Mouse (Mus musculus) heart, adult 2 months (tissue): ENCODE data around the gene Gm10392. TPM values are rescaled to one million over a fixed set of nuclear protein-coding genes. Genes with fewer than 3 reads are reported as not detected.

Experiments used
- DNase-seq, 2 experiments: peaks; one replicate each; pipeline ENCODE4 v3.0.0; 2021
- H3K27ac ChIP-seq: fragments of 200-600 bp; 2 replicates; pipeline ENCODE4 v1.8.1; 2022
- H3K27me3 ChIP-seq: fragments of 200-500 bp; 2 replicates; pipeline ENCODE4 v1.6.1; 2012; ENCODE audit warnings: mild to moderate bottlenecking, low read length, inconsistent platforms, mixed read lengths; ENCODE audit not compliant: control insufficient read depth, insufficient read depth
- H3K36me3 ChIP-seq: fragments of 200-500 bp; 2 replicates; pipeline ENCODE4 v1.6.1; 2012; ENCODE audit warnings: low read length, inconsistent platforms; ENCODE audit not compliant: control insufficient read depth, insufficient read depth
- H3K4me1 ChIP-seq: fragments of 200-500 bp; 2 replicates; pipeline ENCODE4 v1.6.1; 2011; ENCODE audit warnings: low read length; ENCODE audit not compliant: control insufficient read depth, insufficient read depth
- H3K4me3 ChIP-seq: fragments of 200-600 bp; 2 replicates; pipeline ENCODE4 v1.8.1; 2022
- H3K79me2 ChIP-seq: fragments of 200-500 bp; replicated peaks from 2 replicates; pipeline ENCODE4 v1.6.1; 2012; ENCODE audit warnings: mild to moderate bottlenecking, inconsistent platforms, low read length, moderate library complexity, mixed read lengths; ENCODE audit not compliant: control insufficient read depth, insufficient read depth
- H3K9ac ChIP-seq: fragments of 200-500 bp; 2 replicates; pipeline ENCODE4 v1.6.1; 2012; ENCODE audit warnings: low read depth, mild to moderate bottlenecking, control low read depth, inconsistent platforms, low read length, mixed read lengths
- CTCF ChIP-seq: fragments of 200-600 bp; IDR thresholded peaks from 2 replicates; pipeline ENCODE4 v1.8.1; 2022; ENCODE audit warnings: antibody characterized with exemption, mild to moderate bottlenecking, moderate library complexity
- EP300 ChIP-seq: fragments of 200-500 bp; IDR thresholded peaks from 2 replicates; pipeline ENCODE4 v1.6.1; 2011; ENCODE audit warnings: low read depth, low read length, control low read depth; ENCODE audit not compliant: insufficient read depth
- POLR2A ChIP-seq: fragments of 200-500 bp; IDR thresholded peaks from 2 replicates; pipeline ENCODE4 v1.6.1; 2011; ENCODE audit warnings: mild to moderate bottlenecking, low read depth, low read length, control low read depth; ENCODE audit not compliant: insufficient read depth
- WGBS: fragments of 180-500 bp; shearing (Covaris S2); methylation state at CpG from one replicate; pipeline ENCODE4 v1.1.7; 2018; 5-methylcytosine and 5-hydroxymethylcytosine counted together
- intact Hi-C: fragments of 180-260 bp; cut with DNase I; formaldehyde crosslinking; loops from one replicate; pipeline ENCODE4 v1.15.1; 2025
- polyA plus RNA-seq: library from polyadenylated mRNA; depleted of rRNA; stranded (reverse); fragments of >200 nt; gene quantifications from 2 replicates; pipeline ENCODE4 v1.2.3, GENCODE M21; 2012
- total RNA-seq, 2 experiments: library from RNA; stranded (reverse); gene quantifications; 2 replicates each; pipeline ENCODE4 v1.2.3; 2021

The Gm10392 gene
- total and polyA plus RNA-seq, 3 experiments, result 0.06 TPM; not detected in 2

DNA sequence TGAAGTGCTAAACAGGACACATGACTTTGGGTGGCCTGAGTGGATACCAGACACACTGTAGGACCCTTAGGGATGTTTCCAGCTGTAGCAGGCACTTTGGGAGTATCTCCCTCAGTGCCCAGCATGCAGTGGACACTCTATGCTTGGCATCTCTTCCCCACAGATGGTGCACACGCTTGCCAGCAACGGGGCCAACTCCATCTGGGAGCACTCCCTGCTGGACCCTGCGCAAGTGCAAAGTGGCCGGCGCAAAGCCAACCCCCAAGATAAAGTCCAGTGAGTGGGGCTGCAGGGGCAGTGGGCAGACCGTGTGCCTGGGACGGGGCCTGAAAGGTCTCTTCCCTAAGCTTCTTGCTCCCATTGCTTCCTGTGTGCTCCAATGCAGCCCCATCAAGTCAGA lies 19.6 kb downstream of the Gm10392 start:
- intact Hi-C loops, result loop anchor here (2.0 to 10.0 kb wide), 3 partner anchors 33 to 305 kb away; partner anchors contain the start of gene Ssh2
- WGBS, result 49% methylated on average over 7 of the region's 7 CpGs
- Histone ChIP-seq H3K79me2 (peaks cover 6% of the 10 kb centered on the region), H3K27me3 (no peaks in the 10 kb centered on the region), H3K36me3 (peaks cover 2% of the 10 kb centered on the region; the same call in 1 of the 2 replicates), H3K9ac (no peak overlapping the region), H3K4me3 (no peak overlapping the region), H3K27ac (no peak overlapping the region; the same call in 1 of the 2 replicates), H3K4me1 (peaks cover 37% of the 10 kb centered on the region)
- DNase-seq, result no peak
- TF ChIP-seq EP300, result no peak

DNA sequence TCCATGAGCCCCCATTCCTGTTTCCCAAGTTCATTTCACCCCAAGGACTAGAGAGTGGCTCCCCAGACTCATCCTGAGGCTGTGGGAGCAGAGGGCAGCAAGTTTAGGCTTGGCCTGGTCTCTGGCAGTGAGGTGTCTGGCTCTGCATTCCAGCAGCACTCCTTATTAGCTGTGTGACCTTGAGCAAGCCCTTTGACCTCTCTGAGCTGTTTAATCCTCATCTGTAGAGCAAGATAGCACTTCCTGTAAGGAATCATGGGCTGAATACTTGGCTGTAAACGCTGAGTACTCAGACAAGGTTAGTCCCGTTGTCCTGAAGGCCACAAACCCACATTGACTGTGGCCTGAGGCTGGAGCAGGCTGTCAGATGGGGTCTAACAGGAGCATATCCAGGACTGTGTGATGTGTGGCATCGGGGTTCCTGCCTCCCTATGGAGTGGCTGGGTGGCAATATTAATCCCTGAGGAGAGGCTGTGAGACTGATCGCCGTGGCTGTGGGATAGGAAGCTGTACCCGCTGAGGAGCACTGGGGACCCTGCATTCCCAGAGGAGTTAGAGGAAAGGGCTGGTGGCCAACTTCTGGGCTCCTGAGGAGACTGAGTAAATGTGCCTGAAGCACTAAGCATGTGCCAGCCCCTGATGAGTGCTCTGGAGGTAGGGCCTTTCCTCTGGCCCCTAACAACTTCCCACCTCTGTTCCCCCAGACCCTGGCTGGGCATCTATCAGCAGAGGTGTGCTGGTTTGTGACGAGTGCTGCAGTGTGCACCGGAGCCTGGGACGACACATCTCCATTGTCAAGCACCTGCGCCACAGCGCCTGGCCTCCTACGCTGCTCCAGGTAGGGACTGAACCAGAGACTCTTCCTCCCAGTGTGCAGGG lies 20.5 kb downstream of the Gm10392 start:
- Histone ChIP-seq H3K27ac (peak overlapping the region; percentile 96), H3K4me1 (peaks cover 38% of the 10 kb centered on the region), H3K36me3 (peaks cover 2% of the 10 kb centered on the region; the same call in 1 of the 2 replicates), H3K4me3 (peak overlapping the region; percentile 13), H3K27me3 (no peaks in the 10 kb centered on the region), H3K9ac (no peak overlapping the region), H3K79me2 (peaks cover 8% of the 10 kb centered on the region)
- WGBS, result 59% methylated on average over 12 of the region's 12 CpGs
- DNase-seq, result no peak
- intact Hi-C loops, result loop anchor here (2.0 to 10.0 kb wide), 3 partner anchors 32 to 306 kb away; partner anchors contain the start of gene Ssh2
- TF ChIP-seq EP300, result no peak
- no peak for TF ChIP-seq POLR2A
- TF ChIP-seq CTCF, result no peak

GRCm38 (mm10) chr11:77497851-77498250 lies 21.1 kb downstream of the Gm10392 start:
- H3K79me2 ChIP-seq, result peaks cover 8% of the 10 kb centered on the region
- H3K27me3 ChIP-seq, result no peaks in the 10 kb centered on the region
- H3K36me3 ChIP-seq, result peaks cover 2% of the 10 kb centered on the region; the same call in 1 of the 2 replicates
- WGBS, result 48% methylated on average over 4 of the region's 4 CpGs
- peak in 1 of 2 experiments; percentile 61 for DNase-seq
- intact Hi-C loops, result loop anchor here (2.0 to 10.0 kb wide), 3 partner anchors 31 to 307 kb away; partner anchors contain the start of gene Ssh2
- peaks cover 34% of the 10 kb centered on the region for H3K4me1 ChIP-seq
- TF ChIP-seq POLR2A (no peak), EP300 (no peak), CTCF (no peak)
- no peak overlapping the region for H3K9ac ChIP-seq
- peak overlapping the region; percentile 96 for H3K27ac ChIP-seq
- peak overlapping the region; percentile 13 for H3K4me3 ChIP-seq

DNA sequence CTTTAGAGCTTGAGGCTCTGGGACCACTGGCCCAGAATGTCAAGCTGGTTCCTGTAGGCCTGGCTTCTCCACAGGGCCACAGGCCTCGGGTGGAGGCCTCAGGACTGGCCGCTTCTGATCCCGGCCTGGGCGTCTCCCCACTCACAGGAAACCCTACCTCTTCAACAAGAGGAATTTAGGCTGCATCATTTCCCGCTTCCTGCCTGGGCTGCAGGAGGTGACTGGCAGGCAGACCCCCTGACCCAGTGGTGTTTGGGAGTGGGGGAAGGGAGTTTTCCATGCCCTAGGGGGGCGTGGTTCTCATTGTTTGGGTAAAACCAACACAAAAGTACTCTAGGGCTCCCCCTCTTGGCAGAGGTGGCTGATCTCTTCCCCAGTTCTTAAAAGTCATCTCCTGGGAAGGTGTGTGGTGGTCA lies 21.6 kb downstream of the Gm10392 start:
- Histone ChIP-seq H3K4me3 (peak overlapping the region; percentile 34; the same call in 1 of the 2 replicates), H3K4me1 (peaks cover 31% of the 10 kb centered on the region), H3K36me3 (peaks cover 2% of the 10 kb centered on the region; the same call in 1 of the 2 replicates), H3K27ac (peak overlapping the region; percentile 96), H3K9ac (peak overlapping the region; percentile 64), H3K27me3 (no peaks in the 10 kb centered on the region), H3K79me2 (peaks cover 8% of the 10 kb centered on the region)
- TF ChIP-seq CTCF (peak; percentile 75), EP300 (peak; percentile 91), POLR2A (peak; percentile 68)
- intact Hi-C loops, result loop anchor here (10.0 kb wide), 2 partner anchors 283 to 307 kb away; partner anchors contain the start of gene Ssh2
- WGBS, result 35% methylated on average over 6 of the region's 6 CpGs
- DNase-seq, result peak; percentile 77 to 85

- Histone ChIP-seq H3K27me3 (no peaks in the 10 kb centered on the region), H3K36me3 (no peaks in the 10 kb centered on the region; the same call in none of the 2 replicates), H3K79me2 (peaks cover 8% of the 10 kb centered on the region), H3K4me1 (peaks cover 33% of the 10 kb centered on the region), H3K27ac (peak overlapping the region; percentile 96), H3K9ac (no peak overlapping the region), H3K4me3 (no peak overlapping the region)
- no peak for TF ChIP-seq POLR2A
- no peak for TF ChIP-seq EP300
- TF ChIP-seq CTCF, result no peak
- intact Hi-C loops, result loop anchor here (10.0 kb wide), 2 partner anchors 281 to 309 kb away; partner anchors contain the start of gene Ssh2
- DNase-seq, result no peak
Observed at GRCm38 (mm10) chr11:77495507-77495906, 23.5 kb downstream of the Gm10392 start.
